Mouse (Mus musculus): ENCODE data around the gene Ldlrad3. TPM values are rescaled to one million over a fixed set of nuclear protein-coding genes. Genes with fewer than 3 reads are reported as not detected.

Gene Ldlrad3
- polyA plus RNA-seq, 1 experiment from 2014 or later = 4.6 TPM

DNA sequence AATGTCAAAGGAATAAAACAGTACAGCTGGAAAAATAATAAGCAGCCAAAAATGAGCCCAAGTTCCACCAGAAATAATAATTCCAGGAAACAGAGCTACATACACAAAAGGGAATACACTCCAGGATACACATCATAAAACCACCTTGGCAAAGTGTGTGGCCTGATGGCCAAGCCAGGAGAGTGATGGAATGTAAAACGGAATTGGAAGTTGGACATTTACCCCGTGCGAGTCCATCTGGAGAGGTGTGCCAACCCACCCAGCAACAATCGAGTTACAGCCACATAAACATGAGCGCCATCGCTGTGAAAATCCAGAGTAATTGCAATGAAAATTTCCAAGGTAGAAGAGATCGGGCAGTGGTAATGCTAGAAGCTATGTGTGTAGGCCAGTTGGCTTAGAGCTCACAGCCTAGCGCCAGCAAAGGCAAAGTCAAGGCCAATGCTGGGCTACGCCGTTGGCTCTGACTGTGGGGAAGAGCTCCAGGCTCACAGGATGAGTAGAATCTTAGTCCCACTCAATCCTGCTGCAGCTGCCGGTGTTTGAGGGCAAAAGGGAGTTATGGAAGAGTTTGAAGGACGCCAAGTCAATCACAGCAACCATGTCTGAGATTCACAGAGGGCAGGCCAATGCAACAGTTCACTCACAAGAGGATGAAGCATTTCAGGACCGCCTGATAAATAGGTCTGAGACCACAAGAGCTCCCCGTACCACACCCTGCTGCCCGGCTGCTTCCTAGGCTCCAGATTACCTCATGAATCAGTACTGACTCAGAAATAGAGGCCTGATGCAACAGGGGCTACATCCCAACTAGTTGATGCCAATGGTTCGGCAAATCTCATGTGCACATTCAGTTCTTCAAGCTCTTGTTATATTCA lies 7.0 kb upstream of the Ldlrad3 start:
- Histone ChIP-seq H3K36me3 (replicated peaks; ENCODE audit: insufficient read depth, low read length) (no peaks in the 10 kb centered on the region), H3K27ac (ENCODE audit: low read depth) (no peak overlapping the region), H3K4me1 (ENCODE audit: insufficient read depth) (peaks cover 6% of the 10 kb centered on the region; the same call in 1 of the 2 replicates), H3K27me3 (ENCODE audit: insufficient read depth, low read length) (no peaks in the 10 kb centered on the region), H3K9me3 (ENCODE audit: low read length) (no peaks in the 10 kb centered on the region), H3K4me2 (ENCODE audit: low read depth, low read length) (no peak overlapping the region), H3K4me3 (ENCODE audit: low read depth, low read length) (no peak overlapping the region), H3K9ac (replicated peaks) (no peak overlapping the region)
- TF ChIP-seq EP300 (IDR thresholded peaks at IDR 0.05; ENCODE audit: low read depth) (no peak), CTCF (IDR thresholded peaks at IDR 0.05; ENCODE audit: low read depth) (no peak)
- WGBS (ENCODE audit: insufficient replicate concordance) = 76% methylated on average over 16 of the region's 16 CpGs
- DNase-seq (no peak), ATAC-seq (no peak)

- TF ChIP-seq CTCF (IDR thresholded peaks at IDR 0.05; ENCODE audit: low read depth) = no peak
- Histone ChIP-seq H3K27ac (ENCODE audit: low read depth) (no peak overlapping the region), H3K9me3 (ENCODE audit: low read length) (no peaks in the 10 kb centered on the region), H3K4me1 (ENCODE audit: insufficient read depth) (peaks cover 4% of the 10 kb centered on the region; the same call in 1 of the 2 replicates), H3K4me2 (ENCODE audit: low read depth, low read length) (no peak overlapping the region), H3K4me3 (ENCODE audit: low read depth, low read length) (no peak overlapping the region), H3K36me3 (replicated peaks; ENCODE audit: insufficient read depth, low read length) (no peaks in the 10 kb centered on the region), H3K9ac (replicated peaks) (no peak overlapping the region), H3K27me3 (ENCODE audit: insufficient read depth, low read length) (no peaks in the 10 kb centered on the region)
- ATAC-seq = no peak
- 72% methylated on average over 4 of the region's 4 CpGs for WGBS (ENCODE audit: insufficient replicate concordance)
- DNase-seq = no peak
Observed at GRCm38 (mm10) chr2:102191736-102192135, 5.6 kb upstream of the Ldlrad3 start.

GRCm38 (mm10) chr2:102190956-102191355 lies 4.8 kb upstream of the Ldlrad3 start:
- no peaks in the 10 kb centered on the region for H3K36me3 ChIP-seq (replicated peaks; ENCODE audit: insufficient read depth, low read length)
- TF ChIP-seq EP300 (IDR thresholded peaks at IDR 0.05; ENCODE audit: low read depth) (no peak), CTCF (IDR thresholded peaks at IDR 0.05; ENCODE audit: low read depth) (no peak)

GRCm38 (mm10) chr2:102185069-102185950 lies 875 bp downstream of the Ldlrad3 start:
- Histone ChIP-seq H3K36me3 (replicated peaks; ENCODE audit: insufficient read depth, low read length) (no peaks in the 10 kb centered on the region), H3K27me3 (ENCODE audit: insufficient read depth, low read length) (no peaks in the 10 kb centered on the region), H3K4me2 (ENCODE audit: low read depth, low read length) (peak overlapping the region; percentile 90), H3K27ac (ENCODE audit: low read depth) (peak overlapping the region; percentile 78), H3K9me3 (ENCODE audit: low read length) (no peaks in the 10 kb centered on the region), H3K4me1 (ENCODE audit: insufficient read depth) (peaks cover 15% of the 10 kb centered on the region), H3K4me3 (ENCODE audit: low read depth, low read length) (peak overlapping the region; percentile 66), H3K9ac (replicated peaks) (peak overlapping the region; percentile 74)
- 4% methylated on average over 24 of the region's 24 CpGs for WGBS (ENCODE audit: insufficient replicate concordance)
- DNase-seq (no peak), ATAC-seq (no peak; the same call in 1 of the 2 replicates)
- TF ChIP-seq CTCF (IDR thresholded peaks at IDR 0.05; ENCODE audit: low read depth) (no peak), EP300 (IDR thresholded peaks at IDR 0.05; ENCODE audit: low read depth) (no peak)

More at GRCm38 (mm10) chr2:102190956-102191355, 4.8 kb upstream of the Ldlrad3 start:
- no peak overlapping the region for H3K9ac ChIP-seq (replicated peaks)
- no peak overlapping the region for H3K4me3 ChIP-seq (ENCODE audit: low read depth, low read length)
- H3K4me2 ChIP-seq (ENCODE audit: low read depth, low read length) = no peak overlapping the region
- ATAC-seq (no peak), DNase-seq (no peak)
- H3K4me1 ChIP-seq (ENCODE audit: insufficient read depth) = no peaks in the 10 kb centered on the region
- H3K27ac ChIP-seq (ENCODE audit: low read depth) = no peak overlapping the region
- no peaks in the 10 kb centered on the region for H3K9me3 ChIP-seq (ENCODE audit: low read length)
- H3K27me3 ChIP-seq (ENCODE audit: insufficient read depth, low read length) = no peaks in the 10 kb centered on the region

DNA sequence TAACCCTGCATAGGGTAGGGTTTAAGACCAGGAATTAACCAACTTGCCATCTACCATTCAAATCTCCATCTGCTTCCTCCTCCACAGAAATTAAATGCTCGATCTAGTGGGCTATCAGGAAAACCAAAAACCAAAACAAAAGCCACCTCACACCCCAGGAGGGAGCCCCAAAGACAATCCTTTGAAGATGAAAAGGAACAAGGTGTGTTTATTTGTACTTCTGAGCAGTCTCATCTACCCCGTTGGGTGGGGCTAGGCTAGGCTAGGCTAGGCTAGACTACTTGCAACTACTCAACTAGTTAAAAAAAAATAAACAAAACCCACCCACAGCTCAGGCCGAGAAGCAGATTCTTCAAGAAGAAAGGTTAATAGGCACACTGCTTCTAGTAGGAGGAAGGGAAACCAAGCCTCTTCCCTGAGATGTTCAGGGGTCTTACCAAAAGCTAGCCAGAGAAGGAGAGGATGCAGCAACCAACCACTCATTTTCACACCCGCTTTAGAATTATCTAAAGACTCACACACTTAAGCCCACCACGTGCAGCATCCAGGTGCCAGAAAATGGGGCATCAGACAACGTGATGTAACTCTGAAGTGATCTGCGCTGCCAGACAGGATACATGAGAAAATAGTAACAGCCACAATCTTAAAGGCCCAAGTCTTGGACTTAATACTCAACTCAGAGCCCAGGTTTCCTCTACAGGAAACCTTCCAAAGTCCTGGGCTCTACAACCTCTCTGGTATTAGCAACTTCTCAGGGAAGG lies 2.3 kb downstream of the Ldlrad3 start:
- Histone ChIP-seq H3K4me1 (ENCODE audit: insufficient read depth) (peaks cover 15% of the 10 kb centered on the region), H3K9ac (replicated peaks) (no peak overlapping the region), H3K36me3 (replicated peaks; ENCODE audit: insufficient read depth, low read length) (no peaks in the 10 kb centered on the region), H3K27ac (ENCODE audit: low read depth) (no peak overlapping the region), H3K4me3 (ENCODE audit: low read depth, low read length) (no peak overlapping the region), H3K9me3 (ENCODE audit: low read length) (no peaks in the 10 kb centered on the region), H3K4me2 (ENCODE audit: low read depth, low read length) (no peak overlapping the region), H3K27me3 (ENCODE audit: insufficient read depth, low read length) (no peaks in the 10 kb centered on the region)
- no peak for ATAC-seq
- DNase-seq = no peak
- WGBS (ENCODE audit: insufficient replicate concordance) = 64% methylated on average over 7 of the region's 7 CpGs
- TF ChIP-seq CTCF (IDR thresholded peaks at IDR 0.05; ENCODE audit: low read depth) (no peak), EP300 (IDR thresholded peaks at IDR 0.05; ENCODE audit: low read depth) (no peak)

Data from liver, postnatal 0 days (tissue).